Comparison of ENCODE assay signal across 8 mouse cellular contexts in genomic region chr1:46854036-46854900, GRCm38 (mm10). TPM values are rescaled to one million over a fixed set of nuclear protein-coding genes. Genes with fewer than 3 reads are reported as not detected.
DNase-seq lines count a peak whose midpoint lies in the region; ATAC-seq and TF ChIP-seq lines count a peak whose summit lies in the region.

No protein-coding gene starts in this region.

- no peak for TF ChIP-seq POLR2A in cortical plate, adult 2 months (IDR thresholded peaks at IDR 0.05; ENCODE audit: extremely low read depth, insufficient read depth, low read length)

- peak overlapping the region; percentile 98 for H3K27ac ChIP-seq in neural tube, embryonic 11.5 days (ENCODE audit: low read depth, low read length)
- H3K27ac ChIP-seq in cortical plate, adult 2 months (ENCODE audit: insufficient read depth, low read length) = peak overlapping the region; percentile 87
- peak overlapping the region; percentile 100 for H3K27ac ChIP-seq in hindbrain, embryonic 14.5 days
- H3K27ac ChIP-seq in liver, embryonic 16.5 days (ENCODE audit: low read length) = peak overlapping the region; percentile 93

- H3K27me3 ChIP-seq in neural tube, embryonic 11.5 days (ENCODE audit: control insufficient read depth, insufficient read depth, low read length) = no peaks in the 10 kb centered on the region
- no peaks in the 10 kb centered on the region for H3K27me3 ChIP-seq in hindbrain, embryonic 14.5 days (ENCODE audit: control insufficient read depth, insufficient read depth, low read length)
- H3K27me3 ChIP-seq in liver, embryonic 16.5 days (ENCODE audit: control insufficient read depth, insufficient read depth, low read depth, low read length) = no peaks in the 10 kb centered on the region
- H3K27me3 ChIP-seq in splenic B cell, adult 2 months (ENCODE audit: control insufficient read depth, insufficient read depth, low read length, poor library complexity, severe bottlenecking) = no peaks in the 10 kb centered on the region

- peak overlapping the region; percentile 94 for H3K9ac ChIP-seq in neural tube, embryonic 11.5 days (ENCODE audit: low read length)
- H3K9ac ChIP-seq in hindbrain, embryonic 14.5 days = peak overlapping the region; percentile 100
- peak overlapping the region; percentile 71 for H3K9ac ChIP-seq in liver, embryonic 16.5 days (ENCODE audit: low read depth, low read length)

- TF ChIP-seq CTCF in cortical plate, adult 2 months (IDR thresholded peaks at IDR 0.05; ENCODE audit: extremely low read depth, insufficient read depth, low read length) = no peak

- peak overlapping the region; percentile 91; the same call in 1 of the 2 replicates for H3K4me3 ChIP-seq in neural tube, embryonic 11.5 days (ENCODE audit: low read depth, low read length)
- H3K4me3 ChIP-seq in cortical plate, adult 2 months (ENCODE audit: insufficient read depth, low read length) = peak overlapping the region; percentile 42
- peak overlapping the region; percentile 93 for H3K4me3 ChIP-seq in hindbrain, embryonic 14.5 days (replicated peaks; ENCODE audit: low read length)
- H3K4me3 ChIP-seq in liver, embryonic 16.5 days (ENCODE audit: low read depth, low read length) = peak overlapping the region; percentile 88

- ATAC-seq in neural tube, embryonic 11.5 days (ENCODE audit: insufficient read depth, low FRiP score, low TSS enrichment) = no peak
- ATAC-seq in hindbrain, embryonic 14.5 days (ENCODE audit: low FRiP score) = no peak
- peak; percentile 43 for ATAC-seq in liver, embryonic 16.5 days (ENCODE audit: low read depth)

- 31% methylated on average over 18 of the region's 18 CpGs for WGBS in neural tube, embryonic 11.5 days
- 26% methylated on average over 18 of the region's 18 CpGs for WGBS in hindbrain, embryonic 14.5 days
- 27% methylated on average over 18 of the region's 18 CpGs for WGBS in liver, embryonic 16.5 days (ENCODE audit: insufficient replicate concordance)

- no peaks in the 10 kb centered on the region for H3K9me3 ChIP-seq in neural tube, embryonic 11.5 days (ENCODE audit: control insufficient read depth, low read length)
- H3K9me3 ChIP-seq in hindbrain, embryonic 14.5 days (ENCODE audit: control insufficient read depth, low read length) = no peaks in the 10 kb centered on the region
- H3K9me3 ChIP-seq in liver, embryonic 16.5 days (replicated peaks; ENCODE audit: control insufficient read depth, low read length) = no peaks in the 10 kb centered on the region

- DNase-seq in neural tube, embryonic 11.5 days (ENCODE audit: low spot score) = no peak
- no peak for DNase-seq in neural tube, embryonic 10.5 days (ENCODE audit: extremely low spot score, low spot score)
- DNase-seq in hindbrain, embryonic 14.5 days (ENCODE audit: low spot score) = peak; percentile 45
- peak; percentile 92 for DNase-seq in splenic B cell, adult 2 months (ENCODE audit: low read depth, low spot score)
- no peak for DNase-seq in ovary, postnatal 10 days (ENCODE audit: low spot score)
- DNase-seq in ovary, adult 18-20 months (ENCODE audit: low spot score) = no peak

- no peaks in the 10 kb centered on the region for H3K36me3 ChIP-seq in neural tube, embryonic 11.5 days (ENCODE audit: control insufficient read depth, insufficient read depth, low read length)
- no peaks in the 10 kb centered on the region for H3K36me3 ChIP-seq in hindbrain, embryonic 14.5 days (replicated peaks; ENCODE audit: control insufficient read depth, insufficient read depth)
- no peaks in the 10 kb centered on the region for H3K36me3 ChIP-seq in liver, embryonic 16.5 days (ENCODE audit: control insufficient read depth, insufficient read depth)
- no peaks in the 10 kb centered on the region for H3K36me3 ChIP-seq in splenic B cell, adult 2 months (ENCODE audit: control insufficient read depth, insufficient read depth, low read length, poor library complexity, severe bottlenecking)

- peak overlapping the region; percentile 38 for H3K4me2 ChIP-seq in neural tube, embryonic 11.5 days (ENCODE audit: low read depth)
- peak overlapping the region; percentile 72 for H3K4me2 ChIP-seq in hindbrain, embryonic 14.5 days (replicated peaks)
- H3K4me2 ChIP-seq in liver, embryonic 16.5 days (ENCODE audit: low read depth, low read length) = peak overlapping the region; percentile 90

- peaks cover 3% of the 10 kb centered on the region; the same call in 1 of the 2 replicates for H3K4me1 ChIP-seq in neural tube, embryonic 11.5 days (ENCODE audit: control insufficient read depth, insufficient read depth, low read length)
- peaks cover 3% of the 10 kb centered on the region; the same call in 1 of the 2 replicates for H3K4me1 ChIP-seq in cortical plate, adult 2 months (ENCODE audit: control insufficient read depth, insufficient read depth, low read length)
- H3K4me1 ChIP-seq in hindbrain, embryonic 14.5 days (replicated peaks; ENCODE audit: control insufficient read depth, insufficient read depth, low read length) = peaks cover 26% of the 10 kb centered on the region
- H3K4me1 ChIP-seq in liver, embryonic 16.5 days (ENCODE audit: control insufficient read depth, low read depth, low read length) = peaks cover 5% of the 10 kb centered on the region; the same call in 1 of the 2 replicates

RNA-seq across cellular contexts. Expression of gene Slc39a10, which starts 38.4 kb away (rescaled TPM):
- 81.1 and 83.9 TPM in 2 replicates for polyA plus RNA-seq in neural tube, embryonic 11.5 days (2014; fragmentation: Nextera tagmentation; extraction: Ambion mirVana)
- polyA plus RNA-seq in cortical plate, adult 2 months (2012; rRNA removed) = 94.2 and 95.0 TPM in 2 replicates
- 76.2 and 89.3 TPM in 2 replicates for polyA plus RNA-seq in hindbrain, embryonic 14.5 days (2014; fragmentation: Nextera tagmentation; extraction: Ambion mirVana)
- 2.4 and 2.7 TPM in 2 replicates for polyA plus RNA-seq in liver, embryonic 16.5 days (2015; fragmentation: Nextera tagmentation; extraction: Ambion mirVana)

Comparison
In these comparisons a context has a peak if more than half of its experiments do, and no peak if none do; other contexts are left out.
1. DNase-seq: peak in hindbrain, embryonic 14.5 days (single experiment) and splenic B cell, adult 2 months (single experiment); none in neural tube, embryonic 11.5 days (single experiment), neural tube, embryonic 10.5 days (single experiment), ovary, postnatal 10 days (single experiment) and ovary, adult 18-20 months (single experiment).
2. H3K4me2 ChIP-seq: peak in every context shown above with its lines; median percentile 90 in liver, embryonic 16.5 days; 72 in hindbrain, embryonic 14.5 days; 38 in neural tube, embryonic 11.5 days.
3. H3K4me3 ChIP-seq: peak in every context shown above with its lines; median percentile 93 in hindbrain, embryonic 14.5 days; 91 in neural tube, embryonic 11.5 days; 88 in liver, embryonic 16.5 days; 42 in cortical plate, adult 2 months.
4. RNA of gene Slc39a10, which starts 38.4 kb away (polyA plus RNA-seq): 94.2 to 95.0 TPM in cortical plate, adult 2 months, 81.1 to 83.9 TPM in neural tube, embryonic 11.5 days and 76.2 to 89.3 TPM in hindbrain, embryonic 14.5 days; 2.4 to 2.7 TPM in liver, embryonic 16.5 days; every median in the first group is over 10 times any median in the second.
5. Peak in every context shown above with its lines, with median percentiles within 50 percentile points of each other: H3K27ac ChIP-seq and H3K9ac ChIP-seq.